Mouse (Mus musculus) kidney, adult 2 months (tissue): ENCODE measurements at regions not wholly inside any gene's neighbourhood (a gene's known extent, or its start where the extent isn't known, plus 50 kb on each side); places are given as distances from the start of the nearest gene placed in this dataset.

Experiments used
- CTCF ChIP-seq: fragments of 200-500 bp; conservative IDR thresholded peaks from 2 replicates; pipeline ENCODE4 v1.5.1; 2011; ENCODE audit warnings: low read depth, mild to moderate bottlenecking, control low read depth, low read length, moderate library complexity, mixed read lengths; ENCODE audit not compliant: insufficient read depth, insufficient read length
- POLR2A ChIP-seq: fragments of 200-500 bp; IDR thresholded peaks from one replicate; pipeline ENCODE4 v1.6.1; 2011; ENCODE audit warnings: low read depth, low read length, control low read depth

GRCm38 (mm10) chr14:99373682-99374081 lies 75.2 kb downstream of the Klf5 start:
- TF ChIP-seq POLR2A (no peak), CTCF (no peak)
